Mouse (Mus musculus): ENCODE measurements around the gene Ap1g2.

DNA sequence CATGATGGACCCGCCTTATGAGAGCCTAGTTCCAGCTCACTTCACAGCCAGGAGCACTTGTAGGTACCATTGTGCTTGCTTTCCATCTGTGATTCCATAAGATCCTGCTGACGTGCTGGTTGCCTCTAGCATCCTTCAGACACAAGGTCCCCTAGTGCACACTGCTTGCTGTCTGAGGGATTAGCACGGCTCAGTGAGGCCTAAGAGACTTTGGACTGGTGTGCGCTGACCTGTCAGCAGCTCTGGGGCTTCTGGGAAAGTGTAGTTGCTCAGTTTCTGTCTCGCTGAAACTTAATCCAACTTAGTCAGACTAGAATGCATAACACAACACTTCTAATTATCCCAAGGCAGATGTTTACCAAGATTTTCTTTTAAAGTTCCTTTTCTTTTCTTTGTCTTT, 46.5 kb downstream of the Ap1g2 start:
- TF ChIP-seq POLR2A (IDR thresholded peaks at IDR 0.05; ENCODE audit: low read depth, low read length) (no peak), CTCF (conservative IDR thresholded peaks at IDR 0.05; ENCODE audit: insufficient read depth, insufficient read length, low read depth, low read length) (no peak)
